Mouse (Mus musculus): ENCODE results near the gene Nupr1.

Nupr1 gene

GRCm38 (mm10) chr7:126643244-126643617, 12.6 kb upstream of the Nupr1 start:
- peak; percentile 50 for DNase-seq (ENCODE audit: low spot score)

GRCm38 (mm10) chr7:126642545-126643243, 12.0 kb upstream of the Nupr1 start:
- DNase-seq (ENCODE audit: low spot score), result no peak

- peak; percentile 46 for DNase-seq (ENCODE audit: low spot score)
Observed at GRCm38 (mm10) chr7:126636733-126637520, 6.3 kb upstream of the Nupr1 start.

GRCm38 (mm10) chr7:126635375-126635774, 4.7 kb upstream of the Nupr1 start:
- no peak for DNase-seq (ENCODE audit: low spot score)

- no peak for DNase-seq (ENCODE audit: low spot score)
Observed at GRCm38 (mm10) chr7:126632478-126632877, 1.8 kb upstream of the Nupr1 start.

GRCm38 (mm10) chr7:126629915-126630314, 746 bp downstream of the Nupr1 start:
- no peak for DNase-seq (ENCODE audit: low spot score)

GRCm38 (mm10) chr7:126628111-126628510, 2.5 kb downstream of the Nupr1 start:
- DNase-seq (ENCODE audit: low spot score), result no peak

- DNase-seq (ENCODE audit: low spot score), result no peak
Observed at GRCm38 (mm10) chr7:126625807-126626600, 4.7 kb downstream of the Nupr1 start.

GRCm38 (mm10) chr7:126625369-126625768, 5.3 kb downstream of the Nupr1 start:
- no peak for DNase-seq (ENCODE audit: low spot score)

GRCm38 (mm10) chr7:126624774-126625173, 5.9 kb downstream of the Nupr1 start:
- DNase-seq (ENCODE audit: low spot score), result no peak

- DNase-seq (ENCODE audit: low spot score), result no peak
Observed at GRCm38 (mm10) chr7:126623381-126623780, 7.3 kb downstream of the Nupr1 start.

GRCm38 (mm10) chr7:126621452-126622359, 9.0 kb downstream of the Nupr1 start:
- DNase-seq (ENCODE audit: low spot score), result no peak

GRCm38 (mm10) chr7:126619559-126620275, 10.9 kb downstream of the Nupr1 start:
- DNase-seq (ENCODE audit: low spot score), result no peak

GRCm38 (mm10) chr7:126616707-126617106, 14.0 kb downstream of the Nupr1 start:
- DNase-seq (ENCODE audit: low spot score), result no peak

GRCm38 (mm10) chr7:126612736-126613135, 17.9 kb downstream of the Nupr1 start:
- DNase-seq (ENCODE audit: low spot score), result no peak

GRCm38 (mm10) chr7:126607796-126608195, 22.9 kb downstream of the Nupr1 start:
- no peak for DNase-seq (ENCODE audit: low spot score)

GRCm38 (mm10) chr7:126607064-126607463, 23.6 kb downstream of the Nupr1 start:
- DNase-seq (ENCODE audit: low spot score), result no peak

GRCm38 (mm10) chr7:126606611-126607010, 24.1 kb downstream of the Nupr1 start:
- DNase-seq (ENCODE audit: low spot score), result peak; percentile 15

- no peak for DNase-seq (ENCODE audit: low spot score)
Observed at GRCm38 (mm10) chr7:126602650-126603049, 28.0 kb downstream of the Nupr1 start.

- DNase-seq (ENCODE audit: low spot score), result no peak
Observed at GRCm38 (mm10) chr7:126601896-126602295, 28.8 kb downstream of the Nupr1 start.

GRCm38 (mm10) chr7:126598919-126599318, 31.7 kb downstream of the Nupr1 start:
- no peak for DNase-seq (ENCODE audit: low spot score)
